Mouse (Mus musculus) naive thymus-derived CD4-positive, alpha-beta T cell, adult 5 months (primary cell): ENCODE measurements around the gene Vmn2r80. TPM values are rescaled to one million over a fixed set of nuclear protein-coding genes. Genes with fewer than 3 reads are reported as not detected.

Source experiments
- polyA plus RNA-seq: library from polyadenylated mRNA; unstranded; fragments of 100-300 nt; shearing (Covaris generic); gene quantifications from one replicate; pipeline ENCODE4 v1.2.1, GENCODE M21; 2017

Gene Vmn2r80
- polyA plus RNA-seq = not detected

DNA sequence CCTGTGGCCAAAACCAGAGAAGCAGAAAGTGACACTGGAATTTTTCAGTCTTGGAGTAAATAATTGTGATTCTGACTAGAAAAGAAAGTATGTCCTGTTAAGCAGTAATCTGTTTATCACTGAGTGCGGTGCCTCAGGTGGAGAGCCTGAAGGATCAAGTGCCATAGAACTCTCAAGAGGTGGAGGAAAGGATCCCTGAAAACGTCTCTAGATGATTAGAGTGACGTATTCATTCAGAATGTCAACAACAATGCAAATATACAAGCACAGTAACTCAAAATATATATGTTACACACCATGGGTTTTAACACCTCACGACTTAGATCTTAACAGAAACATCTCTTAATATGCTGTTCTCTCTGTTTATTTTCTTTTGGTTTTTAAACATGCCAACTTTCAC lies at the start of gene Vmn2r80:
Vmn2r80 (plus strand) TSS at position 301 of the 400 bp plus-strand sequence.

Other genes with a start within 250 kb of the Vmn2r80 start
- gene Olfr1354, start 235.6 kb upstream of the Vmn2r80 start, polyA plus RNA-seq = not detected
- not detected for gene Olfr8, start 198.1 kb upstream of the Vmn2r80 start, polyA plus RNA-seq
- gene Olfr1353, start 185.5 kb upstream of the Vmn2r80 start, polyA plus RNA-seq = not detected
- not detected for gene Olfr1352, start 167.7 kb upstream of the Vmn2r80 start, polyA plus RNA-seq
- gene Olfr1351, start 136.3 kb upstream of the Vmn2r80 start, polyA plus RNA-seq = not detected
- gene Olfr57, start 120.0 kb upstream of the Vmn2r80 start, polyA plus RNA-seq = not detected
- gene 2610008E11Rik, start 51.2 kb upstream of the Vmn2r80 start, polyA plus RNA-seq = 15.9 TPM
- gene Vmn2r81, start 98.9 kb downstream of the Vmn2r80 start, polyA plus RNA-seq = not detected
- gene Vmn2r82, start 207.8 kb downstream of the Vmn2r80 start, polyA plus RNA-seq = not detected